Mouse (Mus musculus) MEL (cell line): Measurements from ENCODE around the gene Pum1.

ENCODE experiments used
- CTCF ChIP-seq, 3 experiments: IDR thresholded peaks in 2 of 3; conservative IDR thresholded peaks in 1 of 3; 2 replicates each; pipeline ENCODE4 v1.5.1; 2011 to 2012; ENCODE audit warnings: low read length in 3 of 3, low read depth in 2 of 3, mild to moderate bottlenecking in 2 of 3, improper control_type of control experiment in 1 of 3, inconsistent platforms in 1 of 3, mixed read lengths in 1 of 3, moderate library complexity in 1 of 3; ENCODE audit not compliant: control insufficient read depth in 1 of 3, insufficient read depth in 1 of 3, poor library complexity in 1 of 3, severe bottlenecking in 1 of 3
- E2F4 ChIP-seq: IDR thresholded peaks from 2 replicates; pipeline ENCODE4 v1.6.1; 2011; ENCODE audit warnings: low read depth, low read length, improper control_type of control experiment, borderline replicate concordance

- TF ChIP-seq CTCF (IDR thresholded peaks at IDR 0.05 in 2 of 3, conservative IDR thresholded peaks at IDR 0.05 in 1 of 3; ENCODE audit: control insufficient read depth in 1 of 3, insufficient read depth in 1 of 3, low read depth in 2 of 3, low read length in 3 of 3, poor library complexity in 1 of 3, severe bottlenecking in 1 of 3) (no peak), E2F4 (no peak)
These were observed 52.5 kb downstream of the Pum1 start for GRCm38 (mm10) chr4:130715623-130716022.
